18 mouse cellular contexts compared by ENCODE assay signal in the genomic region with DNA sequence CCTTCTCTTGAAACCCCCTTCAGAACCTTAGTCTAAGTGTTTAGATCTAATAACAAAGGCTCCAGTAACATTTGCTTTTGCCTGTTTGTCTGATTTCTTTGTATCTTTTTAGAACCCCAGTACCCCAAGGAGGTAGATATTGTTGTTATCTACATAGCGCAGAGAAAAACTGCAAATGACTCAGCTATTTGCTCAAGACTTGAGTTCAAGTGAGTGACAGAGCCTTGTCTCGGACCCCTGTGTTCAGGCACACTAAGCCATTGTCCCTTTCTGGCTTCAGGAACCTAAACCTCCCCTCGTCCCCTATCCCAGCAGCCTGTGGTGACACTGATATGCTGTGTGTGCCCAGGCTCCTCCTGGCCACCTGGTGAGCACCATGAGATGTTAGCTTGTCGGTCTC.
A peak's percentile ranks its signal among the peaks of the same experiment; 100 is the strongest.
DNase-seq lines count a peak whose midpoint lies in the region; ATAC-seq and TF ChIP-seq lines count a peak whose summit lies in the region.
"Had no signal": no experiment of that assay in that cellular context is flagged by ENCODE, and none has a peak within 500 bp of the region (broad histone marks: within the 10 kb centered on the region; RNA-seq: fewer than 3 reads in every experiment).

No protein-coding gene starts in this region.

- no peaks in the 10 kb centered on the region for H3K9me3 ChIP-seq in hindbrain, embryonic 10.5 days
- H3K9me3 ChIP-seq in hindbrain, embryonic 13.5 days: no peaks in the 10 kb centered on the region
- H3K9me3 ChIP-seq in limb, embryonic 10.5 days (replicated peaks): no peaks in the 10 kb centered on the region
- H3K9me3 ChIP-seq: forebrain, embryonic 12.5 days; intestine, embryonic 15.5 days; kidney, embryonic 15.5 days; limb, embryonic 12.5 days had no signal

- no peak for DNase-seq in hindbrain, embryonic 10.5 days (ENCODE audit: low spot score)
- DNase-seq in R1 (ENCODE audit: low read depth, low spot score): peak; percentile 6
- DNase-seq in limb, embryonic 10.5 days (ENCODE audit: low spot score): no peak
- DNase-seq in left cerebral cortex, adult 11 months (ENCODE audit: low spot score): no peak
- DNase-seq in thymus, adult 2 months: no peak
- DNase-seq: adrenal gland, postnatal 25 days; cerebellum, adult 11 months; right cerebral cortex, postnatal 14 days had no signal

- TF ChIP-seq CTCF in thymus, adult 2 months (IDR thresholded peaks at IDR 0.05; ENCODE audit: borderline replicate concordance, control insufficient read depth, extremely low read depth, insufficient read depth, low read length, poor library complexity): no peak

- H3K4me2 ChIP-seq in hindbrain, embryonic 13.5 days: no peak overlapping the region
- H3K4me2 ChIP-seq: forebrain, embryonic 12.5 days; intestine, embryonic 15.5 days; kidney, embryonic 15.5 days; limb, embryonic 12.5 days; midbrain, embryonic 11.5 days had no signal

- H3K36me3 ChIP-seq in hindbrain, embryonic 10.5 days: no peaks in the 10 kb centered on the region
- no peaks in the 10 kb centered on the region for H3K36me3 ChIP-seq in hindbrain, embryonic 13.5 days
- H3K36me3 ChIP-seq in limb, embryonic 10.5 days: no peaks in the 10 kb centered on the region
- no peaks in the 10 kb centered on the region for H3K36me3 ChIP-seq in thymus, adult 2 months (ENCODE audit: control insufficient read depth, insufficient read depth, low read length)
- H3K36me3 ChIP-seq: forebrain, embryonic 12.5 days; intestine, embryonic 15.5 days; kidney, embryonic 15.5 days; limb, embryonic 12.5 days had no signal

- H3K27me3 ChIP-seq in hindbrain, embryonic 10.5 days (ENCODE audit: insufficient read depth, poor library complexity, severe bottlenecking): peaks cover 65% of the 10 kb centered on the region
- peaks cover 56% of the 10 kb centered on the region for H3K27me3 ChIP-seq in hindbrain, embryonic 13.5 days
- peaks cover 11% of the 10 kb centered on the region; the same call in 1 of the 2 replicates for H3K27me3 ChIP-seq in limb, embryonic 10.5 days (ENCODE audit: low read depth, poor library complexity, severe bottlenecking)
- no peaks in the 10 kb centered on the region for H3K27me3 ChIP-seq in thymus, adult 2 months (ENCODE audit: control insufficient read depth, insufficient read depth, low read length)
- H3K27me3 ChIP-seq: intestine, embryonic 15.5 days had no signal

- no peak overlapping the region for H3K9ac ChIP-seq in hindbrain, embryonic 13.5 days
- H3K9ac ChIP-seq: forebrain, embryonic 12.5 days; intestine, embryonic 15.5 days; kidney, embryonic 15.5 days; limb, embryonic 12.5 days had no signal

- 50% methylated on average over 4 of the region's 4 CpGs for WGBS in hindbrain, embryonic 10.5 days
- WGBS in hindbrain, embryonic 13.5 days: 51% methylated on average over 4 of the region's 4 CpGs
- 87% methylated on average over 4 of the region's 4 CpGs for WGBS in limb, embryonic 10.5 days
- WGBS in thymus, adult 2 months: 88% methylated on average over 4 of the region's 4 CpGs

- peaks cover 49% of the 10 kb centered on the region for H3K4me1 ChIP-seq in hindbrain, embryonic 10.5 days (replicated peaks)
- peaks cover 22% of the 10 kb centered on the region for H3K4me1 ChIP-seq in hindbrain, embryonic 13.5 days (replicated peaks)
- H3K4me1 ChIP-seq in limb, embryonic 10.5 days: peaks cover 38% of the 10 kb centered on the region
- peaks cover 23% of the 10 kb centered on the region for H3K4me1 ChIP-seq in thymus, adult 2 months (replicated peaks; ENCODE audit: control insufficient read depth, insufficient read depth, low read length)

- no peak for TF ChIP-seq POLR2A in thymus, adult 2 months (IDR thresholded peaks at IDR 0.05; ENCODE audit: control insufficient read depth, extremely low read depth, insufficient read depth, low read length, poor library complexity)

- no peak for ATAC-seq in hindbrain, embryonic 13.5 days (ENCODE audit: low FRiP score)
- ATAC-seq in megakaryocyte progenitor cell, adult 5-6 weeks (replicated peaks; ENCODE audit: poor library complexity): peak; percentile 84
- ATAC-seq: intestine, embryonic 15.5 days; lung, postnatal 0 days had no signal

- H3K4me3 ChIP-seq in hindbrain, embryonic 10.5 days: no peak overlapping the region
- no peak overlapping the region for H3K4me3 ChIP-seq in hindbrain, embryonic 13.5 days
- no peak overlapping the region for H3K4me3 ChIP-seq in limb, embryonic 10.5 days
- H3K4me3 ChIP-seq in thymus, adult 2 months (ENCODE audit: control insufficient read depth, insufficient read depth, low read length): no peak overlapping the region
- H3K4me3 ChIP-seq: forebrain, embryonic 12.5 days; intestine, embryonic 15.5 days; kidney, embryonic 15.5 days; layer of hippocampus, adult 2 months; left cerebral cortex, adult 2 months; limb, embryonic 12.5 days had no signal

- peak overlapping the region; percentile 51 for H3K27ac ChIP-seq in hindbrain, embryonic 10.5 days
- no peak overlapping the region for H3K27ac ChIP-seq in hindbrain, embryonic 13.5 days
- peak overlapping the region; percentile 59; the same call in 1 of the 2 replicates for H3K27ac ChIP-seq in limb, embryonic 10.5 days
- H3K27ac ChIP-seq in thymus, adult 2 months (ENCODE audit: control insufficient read depth, insufficient read depth, low read length): no peak overlapping the region
- H3K27ac ChIP-seq: forebrain, embryonic 12.5 days; intestine, embryonic 15.5 days; kidney, embryonic 15.5 days; layer of hippocampus, adult 2 months; left cerebral cortex, adult 2 months; limb, embryonic 12.5 days had no signal

Comparison
In these comparisons a context has a peak if more than half of its experiments do, and no peak if none do; other contexts are left out.
1. H3K27ac ChIP-seq: peak in hindbrain, embryonic 10.5 days (single experiment) and limb, embryonic 10.5 days (single experiment); none in hindbrain, embryonic 13.5 days (single experiment) and thymus, adult 2 months (single experiment).